Mouse (Mus musculus): Measurements from ENCODE around the gene Dtnb. TPM values are rescaled to one million over a fixed set of nuclear protein-coding genes. Genes with fewer than 3 reads are reported as not detected.
A peak's percentile ranks its signal among the peaks of the same experiment; 100 is the strongest.
"Not testable (repeated sequence)": the region's sequence is repeated elsewhere in the genome, so short reads cannot be mapped to it uniquely, and the experiment has no call there.

Gene Dtnb
- total and polyA plus RNA-seq, 2 experiments: 11.7 to 35.6 TPM

- Histone ChIP-seq H3K4me1 (ENCODE audit: control insufficient read depth, insufficient read depth, low read length) (no peaks in the 10 kb centered on the region; the same call in 1 of the 2 replicates), H3K79me2 (ENCODE audit: control insufficient read depth, insufficient read depth, low read length) (no peaks in the 10 kb centered on the region), H3K27ac (replicated peaks; ENCODE audit: insufficient read depth, low read depth, low read length) (no peak overlapping the region), H3K4me3 (ENCODE audit: insufficient read depth, low read depth, low read length) (no peak overlapping the region), H3K9ac (ENCODE audit: low read depth, low read length) (no peak overlapping the region), H3K36me3 (ENCODE audit: control insufficient read depth, insufficient read depth, low read length) (no peaks in the 10 kb centered on the region), H3K27me3 (ENCODE audit: control insufficient read depth, insufficient read depth, low read length) (no peaks in the 10 kb centered on the region)
- WGBS: 50% methylated on average over 8 of the region's 8 CpGs
- no peak for DNase-seq (ENCODE audit: extremely low read depth, low read depth, low spot score)
- TF ChIP-seq POLR2A (IDR thresholded peaks at IDR 0.05; ENCODE audit: extremely low read depth, insufficient read depth, low read length) (no peak), CTCF (IDR thresholded peaks at IDR 0.05; ENCODE audit: low read depth, low read length) (no peak)
Measured at GRCm38 (mm10) chr12:3683041-3683440, 110.9 kb downstream of the Dtnb start.

- H3K4me3 ChIP-seq (ENCODE audit: insufficient read depth, low read depth, low read length): no peak overlapping the region
- no peak for TF ChIP-seq CTCF (IDR thresholded peaks at IDR 0.05; ENCODE audit: low read depth, low read length)
- TF ChIP-seq POLR2A (IDR thresholded peaks at IDR 0.05; ENCODE audit: extremely low read depth, insufficient read depth, low read length): no peak
- no peak overlapping the region for H3K27ac ChIP-seq (replicated peaks; ENCODE audit: insufficient read depth, low read depth, low read length)
- H3K79me2 ChIP-seq (ENCODE audit: control insufficient read depth, insufficient read depth, low read length): no peaks in the 10 kb centered on the region
- H3K9ac ChIP-seq (ENCODE audit: low read depth, low read length): no peak overlapping the region
- 66% methylated on average over 7 of the region's 7 CpGs for WGBS
- H3K36me3 ChIP-seq (ENCODE audit: control insufficient read depth, insufficient read depth, low read length): 0 out of 2 replicates have a peak, but pooled peaks cover 2% of the 10 kb centered on the region
- H3K27me3 ChIP-seq (ENCODE audit: control insufficient read depth, insufficient read depth, low read length): no peaks in the 10 kb centered on the region
- no peaks in the 10 kb centered on the region; the same call in 1 of the 2 replicates for H3K4me1 ChIP-seq (ENCODE audit: control insufficient read depth, insufficient read depth, low read length)
- peak; percentile 33 for DNase-seq (ENCODE audit: extremely low read depth, low read depth, low spot score)
Measured at GRCm38 (mm10) chr12:3686419-3686940, 114.3 kb downstream of the Dtnb start.

- H3K36me3 ChIP-seq (ENCODE audit: control insufficient read depth, insufficient read depth, low read length); H3K27me3 ChIP-seq (ENCODE audit: control insufficient read depth, insufficient read depth, low read length); H3K4me1 ChIP-seq (ENCODE audit: control insufficient read depth, insufficient read depth, low read length); H3K27ac ChIP-seq (replicated peaks; ENCODE audit: insufficient read depth, low read depth, low read length); DNase-seq (ENCODE audit: extremely low read depth, low read depth, low spot score); H3K9ac ChIP-seq (ENCODE audit: low read depth, low read length); H3K4me3 ChIP-seq (ENCODE audit: insufficient read depth, low read depth, low read length); H3K79me2 ChIP-seq (ENCODE audit: control insufficient read depth, insufficient read depth, low read length): not testable (repeated sequence)
- WGBS: 93% methylated on average over 17 of the region's 17 CpGs
Measured at GRCm38 (mm10) chr12:3690926-3691529, 118.8 kb downstream of the Dtnb start.

DNA sequence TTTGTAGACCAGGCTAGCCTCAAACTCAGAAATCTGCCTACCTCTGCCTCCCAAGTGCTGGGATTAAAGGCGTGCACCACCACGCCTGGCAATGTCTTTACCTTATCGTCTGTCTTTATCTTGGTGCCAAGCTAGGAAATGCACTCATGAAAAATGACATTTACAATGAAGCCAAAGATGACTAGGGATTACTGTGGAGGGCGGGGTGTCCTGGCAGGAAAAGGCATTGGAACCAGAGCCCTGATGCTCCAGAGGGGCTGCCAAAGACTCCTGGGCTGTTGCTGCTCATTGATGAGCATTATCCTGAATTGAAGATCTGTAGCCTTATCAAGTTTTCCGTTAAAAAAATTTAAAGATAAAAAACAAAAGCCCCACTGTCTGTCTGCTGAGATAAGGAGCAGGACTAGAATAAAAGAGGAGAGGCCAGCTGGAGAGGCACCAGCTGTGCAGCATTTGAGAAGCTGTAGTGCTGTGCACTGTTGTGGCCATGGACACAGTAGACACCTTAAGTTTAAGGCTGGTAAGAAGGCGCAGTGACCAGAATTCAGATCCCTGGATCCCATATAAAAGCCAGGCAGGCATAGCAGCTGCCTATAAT is 120.7 kb downstream of the Dtnb start:
- Histone ChIP-seq H3K4me3 (ENCODE audit: insufficient read depth, low read depth, low read length) (no peak overlapping the region), H3K36me3 (ENCODE audit: control insufficient read depth, insufficient read depth, low read length) (0 out of 2 replicates have a peak, but pooled peaks cover 2% of the 10 kb centered on the region), H3K79me2 (ENCODE audit: control insufficient read depth, insufficient read depth, low read length) (no peaks in the 10 kb centered on the region), H3K9ac (ENCODE audit: low read depth, low read length) (no peak overlapping the region), H3K27ac (replicated peaks; ENCODE audit: insufficient read depth, low read depth, low read length) (no peak overlapping the region), H3K4me1 (ENCODE audit: control insufficient read depth, insufficient read depth, low read length) (no peaks in the 10 kb centered on the region; the same call in 1 of the 2 replicates), H3K27me3 (ENCODE audit: control insufficient read depth, insufficient read depth, low read length) (no peaks in the 10 kb centered on the region)
- DNase-seq (ENCODE audit: extremely low read depth, low read depth, low spot score): no peak
- TF ChIP-seq POLR2A (IDR thresholded peaks at IDR 0.05; ENCODE audit: extremely low read depth, insufficient read depth, low read length) (no peak), CTCF (IDR thresholded peaks at IDR 0.05; ENCODE audit: low read depth, low read length) (no peak)
- WGBS: 84% methylated on average over 6 of the region's 6 CpGs

- no peak for TF ChIP-seq POLR2A (IDR thresholded peaks at IDR 0.05; ENCODE audit: extremely low read depth, insufficient read depth, low read length)
- no peak; the same call in 1 of the 2 replicates for TF ChIP-seq CTCF (IDR thresholded peaks at IDR 0.05; ENCODE audit: low read depth, low read length)
- 55% methylated on average over 5 of the region's 5 CpGs for WGBS
- DNase-seq (ENCODE audit: extremely low read depth, low read depth, low spot score): peak; percentile 54
- no peaks in the 10 kb centered on the region for H3K79me2 ChIP-seq (ENCODE audit: control insufficient read depth, insufficient read depth, low read length)
- H3K4me3 ChIP-seq (ENCODE audit: insufficient read depth, low read depth, low read length): no peak overlapping the region
- no peak overlapping the region for H3K27ac ChIP-seq (replicated peaks; ENCODE audit: insufficient read depth, low read depth, low read length)
- H3K27me3 ChIP-seq (ENCODE audit: control insufficient read depth, insufficient read depth, low read length): no peaks in the 10 kb centered on the region
- H3K4me1 ChIP-seq (ENCODE audit: control insufficient read depth, insufficient read depth, low read length): no peaks in the 10 kb centered on the region; the same call in 1 of the 2 replicates
- no peaks in the 10 kb centered on the region for H3K36me3 ChIP-seq (ENCODE audit: control insufficient read depth, insufficient read depth, low read length)
- H3K9ac ChIP-seq (ENCODE audit: low read depth, low read length): no peak overlapping the region
Measured at GRCm38 (mm10) chr12:3695741-3696501, 123.7 kb downstream of the Dtnb start.

Data from liver, adult 2 months (tissue).